Mouse (Mus musculus): ENCODE measurements around the gene Vps50. TPM values are rescaled to one million over a fixed set of nuclear protein-coding genes. Genes with fewer than 3 reads are reported as not detected.

The Vps50 gene
- total and polyA plus RNA-seq, 3 experiments: 17.0 to 39.1 (median 19.6) TPM

DNA sequence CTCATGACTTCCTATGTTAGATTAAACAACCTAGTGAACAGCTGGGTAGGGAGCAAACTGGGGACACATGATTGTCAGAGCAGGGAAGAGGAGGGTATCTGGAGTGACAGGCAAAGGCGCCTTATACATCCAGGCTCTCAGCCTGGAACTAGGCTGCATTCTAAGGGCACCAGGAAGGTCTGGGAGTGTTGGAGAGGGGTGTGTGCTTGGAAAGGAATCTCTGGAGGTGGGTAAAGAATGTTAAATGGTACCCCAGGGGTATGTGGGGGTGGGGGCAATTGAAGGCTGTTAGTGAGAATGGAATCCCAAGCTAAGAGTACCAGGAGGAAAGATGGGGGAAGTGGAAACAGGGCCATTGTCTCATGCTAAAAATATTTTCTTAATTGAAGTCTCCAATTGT is 96.1 kb downstream of the Vps50 start:
- Histone ChIP-seq H3K27ac (ENCODE audit: insufficient read depth, low read depth) (no peak overlapping the region), H3K9me3 (replicated peaks; ENCODE audit: low read length) (no peaks in the 10 kb centered on the region), H3K4me3 (replicated peaks in 1 of 3; ENCODE audit: low read depth in 2 of 3, low read length in 2 of 3, poor library complexity in 1 of 3) (no peak overlapping the region), H3K79me2 (replicated peaks; ENCODE audit: control insufficient read depth, extremely low read depth, insufficient read depth, poor library complexity, severe bottlenecking) (no peaks in the 10 kb centered on the region), H3K27me3 (replicated peaks) (no peaks in the 10 kb centered on the region), H3K4me2 (ENCODE audit: insufficient read depth, low read depth, poor library complexity, severe bottlenecking) (no peak overlapping the region), H3K9ac (ENCODE audit: insufficient read depth, low read depth) (no peak overlapping the region), H3K4me1 (ENCODE audit: control insufficient read depth in 1 of 2, insufficient read depth in 2 of 2) (peaks cover 0 to 4% of the 10 kb centered on the region in 2 experiments; a peak in 1 of 4 replicates), H3K36me3 (replicated peaks in 1 of 2; ENCODE audit: control insufficient read depth in 1 of 2, insufficient read depth in 1 of 2, low read length in 1 of 2) (peaks cover 0 to 57% of the 10 kb centered on the region in 2 experiments)
- dilution Hi-C loops (cut with MboI; ENCODE audit: extremely low pct_ligation_motif_present, extremely low pct_unique_long_range_greater_than_20kb, low sequenced_read_pairs) (no loop called here), in situ Hi-C loops (cut with MboI; ENCODE audit: low pct_ligation_motif_present, low pct_unique_long_range_greater_than_20kb, low sequenced_read_pairs) (no loop called here)
- no peak for DNase-seq (ENCODE audit: extremely low read depth)
- no peak for TF ChIP-seq ZC3H11A (IDR thresholded peaks at IDR 0.05; ENCODE audit: low read depth, low read length)
- no peak for TF ChIP-seq SIN3A (IDR thresholded peaks at IDR 0.05; ENCODE audit: low read length)
- TF ChIP-seq POLR2AphosphoS2 (IDR thresholded peaks at IDR 0.05; ENCODE audit: low read depth, low read length): no peak
- no peak for TF ChIP-seq ELF1 (IDR thresholded peaks at IDR 0.05; ENCODE audit: low read depth, low read length)
- TF ChIP-seq MEF2A (IDR thresholded peaks at IDR 0.05; ENCODE audit: borderline replicate concordance, low read depth, low read length): no peak
- no peak for TF ChIP-seq KAT2A (IDR thresholded peaks at IDR 0.05; ENCODE audit: insufficient replicate concordance, low read length)
- TF ChIP-seq MXI1 (IDR thresholded peaks at IDR 0.05; ENCODE audit: low read depth, low read length): no peak
- no peak for TF ChIP-seq JUND (conservative IDR thresholded peaks at IDR 0.05; ENCODE audit: low read depth, low read length)
- no peak for TF ChIP-seq CHD1 (IDR thresholded peaks at IDR 0.05; ENCODE audit: low read depth, low read length)
- no peak for TF ChIP-seq ZMIZ1 (IDR thresholded peaks at IDR 0.05; ENCODE audit: low read depth, low read length)
- no peak for TF ChIP-seq CHD2 (IDR thresholded peaks at IDR 0.05; ENCODE audit: low read length)

- Histone ChIP-seq H3K4me2 (ENCODE audit: insufficient read depth, low read depth, poor library complexity, severe bottlenecking) (no peak overlapping the region), H3K36me3 (replicated peaks in 1 of 2; ENCODE audit: control insufficient read depth in 1 of 2, insufficient read depth in 1 of 2, low read length in 1 of 2) (no peaks in the 10 kb centered on the region), H3K27ac (ENCODE audit: insufficient read depth, low read depth) (no peak overlapping the region), H3K9ac (ENCODE audit: insufficient read depth, low read depth) (no peak overlapping the region), H3K79me2 (replicated peaks; ENCODE audit: control insufficient read depth, extremely low read depth, insufficient read depth, poor library complexity, severe bottlenecking) (no peaks in the 10 kb centered on the region), H3K4me3 (replicated peaks in 1 of 3; ENCODE audit: low read depth in 2 of 3, low read length in 2 of 3, poor library complexity in 1 of 3) (no peak overlapping the region), H3K9me3 (replicated peaks; ENCODE audit: low read length) (no peaks in the 10 kb centered on the region), H3K4me1 (ENCODE audit: control insufficient read depth in 1 of 2, insufficient read depth in 2 of 2) (peaks cover 0 to 12% of the 10 kb centered on the region in 2 experiments; a peak in 2 of 4 replicates), H3K27me3 (replicated peaks) (no peaks in the 10 kb centered on the region)
- in situ Hi-C loops (cut with MboI; ENCODE audit: low pct_ligation_motif_present, low pct_unique_long_range_greater_than_20kb, low sequenced_read_pairs): no loop called here
- TF ChIP-seq ZKSCAN1 (IDR thresholded peaks at IDR 0.05; ENCODE audit: borderline replicate concordance, low read depth, low read length): no peak
- no peak for TF ChIP-seq SIN3A (IDR thresholded peaks at IDR 0.05; ENCODE audit: low read length)
- TF ChIP-seq E2F4 (IDR thresholded peaks at IDR 0.05; ENCODE audit: insufficient replicate concordance, low read depth, low read length): no peak
- TF ChIP-seq RCOR1 (conservative IDR thresholded peaks at IDR 0.05; ENCODE audit: low read depth, low read length): no peak
- TF ChIP-seq ZMIZ1 (IDR thresholded peaks at IDR 0.05; ENCODE audit: low read depth, low read length): no peak
- TF ChIP-seq GABPA (IDR thresholded peaks at IDR 0.05; ENCODE audit: insufficient replicate concordance, low read depth, low read length): no peak
- TF ChIP-seq CHD2 (IDR thresholded peaks at IDR 0.05; ENCODE audit: low read length): no peak
- TF ChIP-seq PAX5 (IDR thresholded peaks at IDR 0.05; ENCODE audit: low read length): no peak
- TF ChIP-seq USF2 (conservative IDR thresholded peaks at IDR 0.05; ENCODE audit: low read depth, low read length): no peak
- no peak for TF ChIP-seq ETS1 (conservative IDR thresholded peaks at IDR 0.05; ENCODE audit: low read depth, low read length)
- TF ChIP-seq NELFE (IDR thresholded peaks at IDR 0.05; ENCODE audit: low read depth, low read length): no peak
- TF ChIP-seq POLR2A (IDR thresholded peaks at IDR 0.05; ENCODE audit: low read depth, low read length): no peak
- DNase-seq (ENCODE audit: extremely low read depth): no peak
- dilution Hi-C loops (cut with MboI; ENCODE audit: extremely low pct_ligation_motif_present, extremely low pct_unique_long_range_greater_than_20kb, low sequenced_read_pairs): no loop called here
These were observed 114.6 kb downstream of the Vps50 start for GRCm38 (mm10) chr6:3612827-3613226.

Measured in CH12.LX (cell line).